Mouse (Mus musculus) C2C12 (cell line): ENCODE results near the gene Arl6ip1. TPM values are rescaled to one million over a fixed set of nuclear protein-coding genes. Genes with fewer than 3 reads are reported as not detected.

ENCODE experiments used
- H3K27me3 ChIP-seq: one replicate; pipeline ENCODE4 v1.6.1; 2011; ENCODE audit not compliant: control insufficient read depth, insufficient read depth, insufficient read length
- H3K36me3 ChIP-seq: one replicate; pipeline ENCODE4 v1.6.1; 2011; ENCODE audit not compliant: control insufficient read depth, insufficient read depth
- H3K4me3 ChIP-seq: one replicate; pipeline ENCODE4 v1.5.1; 2011; ENCODE audit warnings: mild to moderate bottlenecking, control low read depth; ENCODE audit not compliant: poor library complexity, insufficient read depth, severe bottlenecking
- H3K79me2 ChIP-seq: one replicate; pipeline ENCODE4 v1.6.1; 2011; ENCODE audit not compliant: control insufficient read depth, insufficient read depth
- H3K79me3 ChIP-seq: one replicate; pipeline ENCODE4 v1.6.1; 2011; ENCODE audit warnings: low read depth, control low read depth
- H3ac ChIP-seq: one replicate; pipeline ENCODE3; 2011; ENCODE audit warnings: low read depth; ENCODE audit not compliant: control insufficient read depth, insufficient read length
- CEBPB ChIP-seq: IDR thresholded peaks from one replicate; pipeline ENCODE4 v1.6.1; 2011; ENCODE audit warnings: low read depth, mild to moderate bottlenecking, control low read depth, moderate library complexity
- CTCF ChIP-seq: IDR thresholded peaks from one replicate; pipeline ENCODE4 v1.5.1; 2011; ENCODE audit not compliant: control insufficient read depth, insufficient read depth, insufficient read length
- FOSL1 ChIP-seq: IDR thresholded peaks from one replicate; pipeline ENCODE4 v1.8.0; 2011; ENCODE audit warnings: mild to moderate bottlenecking, low read length; ENCODE audit not compliant: poor library complexity, insufficient read depth, severe bottlenecking
- MAX ChIP-seq: IDR thresholded peaks from one replicate; pipeline ENCODE4 v1.6.1; 2011; ENCODE audit warnings: mild to moderate bottlenecking, control low read depth
- MYOD1 ChIP-seq: IDR thresholded peaks from one replicate; pipeline ENCODE4 v1.6.1; 2011; ENCODE audit warnings: low read depth; ENCODE audit not compliant: control insufficient read depth, insufficient read length
- MYOG ChIP-seq: IDR thresholded peaks from one replicate; pipeline ENCODE4 v1.6.1; 2011; ENCODE audit not compliant: control insufficient read depth, insufficient read length; ENCODE audit errors: extremely low read depth
- USF1 ChIP-seq: IDR thresholded peaks from one replicate; pipeline ENCODE4 v1.6.1; 2011; ENCODE audit warnings: low read depth, mild to moderate bottlenecking, control low read depth, moderate library complexity
- polyA plus RNA-seq: library from polyadenylated mRNA; unstranded; fragments of >200 nt; fragmentation: generic; extraction: Trizol; gene quantifications from one replicate; pipeline ENCODE4 v1.2.1, GENCODE M21; 2012; ENCODE audit warnings: missing spikeins

Gene Arl6ip1
- polyA plus RNA-seq, 1 experiment = 257 TPM

GRCm38 (mm10) chr7:118113541-118114297 lies 15.7 kb downstream of the Arl6ip1 start:
- no peaks in the 10 kb centered on the region for H3K27me3 ChIP-seq
- peaks cover 74% of the 10 kb centered on the region for H3K79me2 ChIP-seq
- TF ChIP-seq MYOD1 (no peak), FOSL1 (no peak), USF1 (no peak), MYOG (no peak)
- H3K79me3 ChIP-seq = peaks cover 69% of the 10 kb centered on the region
- peak overlapping the region; percentile 51 for H3ac ChIP-seq
- peak overlapping the region; percentile 80 for H3K4me3 ChIP-seq
- peaks cover 71% of the 10 kb centered on the region for H3K36me3 ChIP-seq

GRCm38 (mm10) chr7:118111128-118111527 lies 18.3 kb downstream of the Arl6ip1 start:
- no peaks in the 10 kb centered on the region for H3K27me3 ChIP-seq
- no peak overlapping the region for H3K4me3 ChIP-seq
- peaks cover 92% of the 10 kb centered on the region for H3K36me3 ChIP-seq
- H3K79me2 ChIP-seq = peaks cover 84% of the 10 kb centered on the region
- H3K79me3 ChIP-seq = peaks cover 73% of the 10 kb centered on the region
- H3ac ChIP-seq = no peak overlapping the region
- TF ChIP-seq MYOG (no peak), CTCF (no peak), FOSL1 (no peak), MYOD1 (no peak), CEBPB (no peak), MAX (no peak), USF1 (no peak)

GRCm38 (mm10) chr7:118107671-118108070 lies 21.8 kb downstream of the Arl6ip1 start:
- Histone ChIP-seq H3K79me3 (peaks cover 41% of the 10 kb centered on the region), H3K27me3 (no peaks in the 10 kb centered on the region), H3K4me3 (no peak overlapping the region), H3K79me2 (peaks cover 49% of the 10 kb centered on the region), H3ac (no peak overlapping the region), H3K36me3 (peaks cover 81% of the 10 kb centered on the region)
- no peak for TF ChIP-seq MAX
- no peak for TF ChIP-seq USF1
- TF ChIP-seq MYOG = no peak
- TF ChIP-seq MYOD1 = no peak
- no peak for TF ChIP-seq CEBPB
- no peak for TF ChIP-seq CTCF
- no peak for TF ChIP-seq FOSL1

- Histone ChIP-seq H3K79me3 (peaks cover 11% of the 10 kb centered on the region), H3K4me3 (no peak overlapping the region), H3K79me2 (peaks cover 18% of the 10 kb centered on the region), H3K27me3 (no peaks in the 10 kb centered on the region), H3ac (no peak overlapping the region), H3K36me3 (peaks cover 50% of the 10 kb centered on the region)
- TF ChIP-seq CTCF (no peak), USF1 (peak; percentile 77), FOSL1 (peak; percentile 59), MAX (no peak), CEBPB (no peak), MYOG (no peak), MYOD1 (no peak)
These were observed 24.9 kb downstream of the Arl6ip1 start for GRCm38 (mm10) chr7:118104458-118105052.

- Histone ChIP-seq H3K79me3 (peaks cover 5% of the 10 kb centered on the region), H3ac (no peak overlapping the region)
These were observed 25.7 kb downstream of the Arl6ip1 start for GRCm38 (mm10) chr7:118103462-118104379.

More at GRCm38 (mm10) chr7:118103462-118104379, 25.7 kb downstream of the Arl6ip1 start:
- peaks cover 10% of the 10 kb centered on the region for H3K79me2 ChIP-seq
- TF ChIP-seq CEBPB = no peak
- TF ChIP-seq CTCF = no peak
- TF ChIP-seq FOSL1 = no peak
- TF ChIP-seq MYOD1 = no peak
- no peak for TF ChIP-seq MYOG
- no peak for TF ChIP-seq USF1
- no peak for TF ChIP-seq MAX
- no peak overlapping the region for H3K4me3 ChIP-seq
- peaks cover 42% of the 10 kb centered on the region for H3K36me3 ChIP-seq
- no peaks in the 10 kb centered on the region for H3K27me3 ChIP-seq
